Mouse (Mus musculus) gastrocnemius, adult 2 months (tissue): ENCODE measurements at regions not wholly inside any gene's neighbourhood (a gene's known extent, or its start where the extent isn't known, plus 50 kb on each side); places are given as distances from the start of the nearest gene placed in this dataset.

ENCODE experiments used
- DNase-seq: peaks from one replicate; pipeline ENCODE4 v3.0.0; 2022
- H3K27ac ChIP-seq: fragments of 200-600 bp; 2 replicates; pipeline ENCODE4 v1.8.1; 2022; ENCODE audit warnings: mild to moderate bottlenecking
- H3K4me3 ChIP-seq: fragments of 200-600 bp; 2 replicates; pipeline ENCODE4 v1.8.1; 2022; ENCODE audit warnings: mild to moderate bottlenecking, moderate library complexity
- CTCF ChIP-seq: fragments of 200-600 bp; IDR thresholded peaks from 2 replicates; pipeline ENCODE4 v1.8.1; 2022; ENCODE audit warnings: antibody characterized with exemption, mild to moderate bottlenecking, moderate library complexity
- intact Hi-C: fragments of 180-260 bp; cut with DNase I; formaldehyde crosslinking; loops from one replicate; pipeline ENCODE4 v1.15.1; 2025

- no peak for TF ChIP-seq CTCF
- H3K27ac ChIP-seq = peak overlapping the region; percentile 68
These were observed 195.7 kb downstream of the Zfp36l1 start for GRCm38 (mm10) chr12:79916896-79917633.

GRCm38 (mm10) chr12:79913898-79914297, 198.9 kb downstream of the Zfp36l1 start:
- intact Hi-C loops = no loop called here
- Histone ChIP-seq H3K4me3 (no peak overlapping the region), H3K27ac (peak overlapping the region; percentile 49)
- DNase-seq = no peak
- TF ChIP-seq CTCF = no peak

More at GRCm38 (mm10) chr12:79916896-79917633, 195.7 kb downstream of the Zfp36l1 start:
- H3K4me3 ChIP-seq = no peak overlapping the region
- intact Hi-C loops = no loop called here
- DNase-seq = peak; percentile 55

GRCm38 (mm10) chr12:79912281-79913063, 200.3 kb downstream of the Zfp36l1 start:
- no peak for DNase-seq
- peak overlapping the region; percentile 64; the same call in 1 of the 2 replicates for H3K27ac ChIP-seq
- intact Hi-C loops = no loop called here

GRCm38 (mm10) chr12:79910884-79911759, 201.7 kb downstream of the Zfp36l1 start:
- no peak for TF ChIP-seq CTCF
- no peak for DNase-seq
- no peak overlapping the region for H3K4me3 ChIP-seq
- intact Hi-C loops = no loop called here
- H3K27ac ChIP-seq = peak overlapping the region; percentile 64

More at GRCm38 (mm10) chr12:79912281-79913063, 200.3 kb downstream of the Zfp36l1 start:
- TF ChIP-seq CTCF = no peak
- H3K4me3 ChIP-seq = no peak overlapping the region

- intact Hi-C loops = loop anchor here (5.0 kb wide), 1 partner anchor 60 kb away; no protein-coding TSS in a partner anchor
- H3K27ac ChIP-seq = peak overlapping the region; percentile 99
- no peak for TF ChIP-seq CTCF
- DNase-seq = peak; percentile 43
- H3K4me3 ChIP-seq = no peak overlapping the region
These were observed 205.2 kb downstream of the Zfp36l1 start for GRCm38 (mm10) chr12:79907583-79907982.

- TF ChIP-seq CTCF = no peak
- H3K4me3 ChIP-seq = no peak overlapping the region
- DNase-seq = peak; percentile 41
- peak overlapping the region; percentile 99 for H3K27ac ChIP-seq
- intact Hi-C loops = loop anchor here (5.0 kb wide), 1 partner anchor 60 kb away; no protein-coding TSS in a partner anchor
These were observed 206.0 kb downstream of the Zfp36l1 start for GRCm38 (mm10) chr12:79906738-79907365.

- Histone ChIP-seq H3K27ac (peak overlapping the region; percentile 99), H3K4me3 (0 out of 2 replicates have a peak overlapping the region, but pooled peaks have one; percentile 5)
- no peak for TF ChIP-seq CTCF
- peak; percentile 87 for DNase-seq
- intact Hi-C loops = loop anchor here (5.0 kb wide), 1 partner anchor 61 kb away; no protein-coding TSS in a partner anchor
These were observed 206.7 kb downstream of the Zfp36l1 start for GRCm38 (mm10) chr12:79905828-79906737.

GRCm38 (mm10) chr12:79904913-79905549, 207.8 kb downstream of the Zfp36l1 start:
- Histone ChIP-seq H3K27ac (peak overlapping the region; percentile 99), H3K4me3 (no peak overlapping the region)
- intact Hi-C loops = loop anchor here (5.0 kb wide), 1 partner anchor 62 kb away; no protein-coding TSS in a partner anchor
- DNase-seq = peak; percentile 59
- TF ChIP-seq CTCF = no peak

- DNase-seq = no peak
- intact Hi-C loops = no loop called here
- Histone ChIP-seq H3K4me3 (no peak overlapping the region), H3K27ac (peak overlapping the region; percentile 99)
- no peak for TF ChIP-seq CTCF
These were observed 210.1 kb downstream of the Zfp36l1 start for GRCm38 (mm10) chr12:79902761-79903160.

GRCm38 (mm10) chr12:79902163-79902562, 210.7 kb downstream of the Zfp36l1 start:
- Histone ChIP-seq H3K27ac (peak overlapping the region; percentile 99), H3K4me3 (no peak overlapping the region)
- no peak for TF ChIP-seq CTCF
- no peak for DNase-seq
- intact Hi-C loops = no loop called here
